ENCODE assay signal across 8 mouse cellular contexts in the genomic region with DNA sequence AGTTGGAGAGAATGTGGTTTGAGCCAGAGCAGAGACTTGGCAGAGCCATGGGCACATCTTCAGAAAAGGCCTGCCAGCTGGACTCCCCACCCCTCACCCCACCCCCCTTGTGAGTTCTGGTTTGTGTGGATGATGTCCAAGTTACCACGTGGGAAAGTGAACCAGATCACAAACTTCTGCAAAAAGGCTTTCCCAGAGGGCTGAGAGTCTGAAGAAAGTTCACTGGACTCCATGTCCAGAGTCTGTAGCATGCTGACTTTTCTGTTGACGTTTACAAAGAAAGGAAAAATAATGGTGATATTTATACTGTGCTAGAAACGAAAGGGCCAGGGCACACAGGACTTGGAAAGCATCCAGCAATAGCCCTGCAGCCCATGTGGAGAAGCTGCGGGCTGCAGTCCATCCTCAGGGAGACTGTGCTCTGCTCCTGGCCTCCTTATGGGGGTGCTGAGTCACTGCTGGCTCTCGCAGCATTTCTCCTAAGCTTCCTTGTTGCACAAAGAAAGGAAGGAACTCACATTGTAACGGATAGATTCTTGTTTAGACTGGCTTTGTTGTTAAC. TPM values are rescaled to one million over a fixed set of nuclear protein-coding genes. Genes with fewer than 3 reads are reported as not detected.
A peak's percentile ranks its signal among the peaks of the same experiment; 100 is the strongest.
DNase-seq lines count a peak whose midpoint lies in the region; ATAC-seq and TF ChIP-seq lines count a peak whose summit lies in the region.

No protein-coding gene starts in this region.

- H3K9ac ChIP-seq in heart, embryonic 12.5 days, result no peak overlapping the region
- H3K9ac ChIP-seq in kidney, postnatal 0 days (ENCODE audit: low read depth, low read length), result no peak overlapping the region

- TF ChIP-seq CTCF in cerebellum, adult 2 months (IDR thresholded peaks at IDR 0.05; ENCODE audit: borderline replicate concordance, insufficient read depth, low read depth, low read length), result no peak
- TF ChIP-seq CTCF in kidney, postnatal 0 days (IDR thresholded peaks at IDR 0.05; ENCODE audit: low read depth), result no peak

- DNase-seq in testis, postnatal 14 days (ENCODE audit: low spot score), result peak; percentile 29
- DNase-seq in testis, postnatal 10 days (ENCODE audit: low spot score), result no peak
- peak; percentile 56 to 71 for DNase-seq in cerebellum, adult 2 months
- peak; percentile 58 for DNase-seq in kidney, postnatal 0 days (ENCODE audit: low spot score)
- DNase-seq in lung, postnatal 36 days, result peak; percentile 62
- no peak for DNase-seq in spleen, postnatal 36 days (ENCODE audit: low spot score in 2 of 2)
- no peak for DNase-seq in thymus, postnatal 36 days

- WGBS in cerebellum, adult 2 months, result 2% methylated on average over 6 of the region's 6 CpGs
- WGBS in heart, embryonic 12.5 days, result 44% methylated on average over 6 of the region's 6 CpGs
- WGBS in kidney, postnatal 0 days, result 42% methylated on average over 6 of the region's 6 CpGs

- H3K27ac ChIP-seq in cerebellum, adult 2 months (ENCODE audit: insufficient read depth, low read length), result no peak overlapping the region
- peak overlapping the region; percentile 53; the same call in 1 of the 2 replicates for H3K27ac ChIP-seq in heart, embryonic 12.5 days (ENCODE audit: poor library complexity, severe bottlenecking)
- H3K27ac ChIP-seq in kidney, postnatal 0 days, result no peak overlapping the region

- H3K27me3 ChIP-seq in cerebellum, adult 2 months (ENCODE audit: control insufficient read depth, insufficient read depth, low read length), result no peaks in the 10 kb centered on the region
- no peaks in the 10 kb centered on the region for H3K27me3 ChIP-seq in heart, embryonic 12.5 days (replicated peaks)
- H3K27me3 ChIP-seq in kidney, postnatal 0 days (ENCODE audit: insufficient read depth, low read length), result no peaks in the 10 kb centered on the region

- H3K4me2 ChIP-seq in heart, embryonic 12.5 days, result no peak overlapping the region
- H3K4me2 ChIP-seq in kidney, postnatal 0 days (ENCODE audit: low read length), result no peak overlapping the region

- H3K4me1 ChIP-seq in cerebellum, adult 2 months (ENCODE audit: control insufficient read depth, insufficient read depth, low read length), result peaks cover 6% of the 10 kb centered on the region; the same call in 1 of the 2 replicates
- H3K4me1 ChIP-seq in heart, embryonic 12.5 days (replicated peaks), result 0 out of 2 replicates have a peak, but pooled peaks cover 8% of the 10 kb centered on the region
- H3K4me1 ChIP-seq in kidney, postnatal 0 days (replicated peaks; ENCODE audit: insufficient read depth, low read length), result no peaks in the 10 kb centered on the region

- peak; percentile 87 for ATAC-seq in heart, embryonic 12.5 days (ENCODE audit: insufficient number of reproducible peaks, low FRiP score)
- 0 out of 2 replicates have a peak, but pooled peaks have one; percentile 57 for ATAC-seq in kidney, postnatal 0 days (replicated peaks; ENCODE audit: low FRiP score, low read depth)

- no peaks in the 10 kb centered on the region for H3K9me3 ChIP-seq in heart, embryonic 12.5 days (replicated peaks)
- no peaks in the 10 kb centered on the region for H3K9me3 ChIP-seq in kidney, postnatal 0 days (replicated peaks; ENCODE audit: low read length)

- peaks cover 40% of the 10 kb centered on the region for H3K36me3 ChIP-seq in heart, embryonic 12.5 days
- peaks cover 22% of the 10 kb centered on the region; the same call in 1 of the 2 replicates for H3K36me3 ChIP-seq in kidney, postnatal 0 days (ENCODE audit: insufficient read depth, low read length)

- TF ChIP-seq POLR2A in cerebellum, adult 2 months (IDR thresholded peaks at IDR 0.05; ENCODE audit: borderline replicate concordance, insufficient read depth, low read length), result no peak

- H3K4me3 ChIP-seq in cerebellum, adult 2 months (replicated peaks; ENCODE audit: insufficient read depth, low read depth, low read length), result no peak overlapping the region
- H3K4me3 ChIP-seq in heart, embryonic 12.5 days, result no peak overlapping the region
- no peak overlapping the region for H3K4me3 ChIP-seq in kidney, postnatal 0 days (replicated peaks; ENCODE audit: low read depth, low read length)

RNA-seq across cellular contexts. Expression of gene Casp3, which starts 22.0 kb away (rescaled TPM):
- 13.3 and 14.6 TPM in 2 replicates for polyA plus RNA-seq in cerebellum, adult 2 months (2012; rRNA removed)
- 59.1 and 62.4 TPM in 2 replicates for polyA plus RNA-seq in heart, embryonic 12.5 days (2016; fragmentation: Nextera tagmentation; extraction: Ambion mirVana)
- 53.5 and 62.5 TPM in 2 replicates for polyA plus RNA-seq in kidney, postnatal 0 days (2015; fragmentation: Nextera tagmentation; extraction: Ambion mirVana)

RNA-seq across cellular contexts. Expression of gene Primpol, which starts 22.1 kb away (rescaled TPM):
- 2.8 and 4.0 TPM in 2 replicates for polyA plus RNA-seq in cerebellum, adult 2 months (2012; rRNA removed)
- polyA plus RNA-seq in heart, embryonic 12.5 days (2016; fragmentation: Nextera tagmentation; extraction: Ambion mirVana), result 11.2 and 14.2 TPM in 2 replicates
- 9.6 and 10.4 TPM in 2 replicates for polyA plus RNA-seq in kidney, postnatal 0 days (2015; fragmentation: Nextera tagmentation; extraction: Ambion mirVana)

Comparison
In these comparisons a context has a peak if more than half of its experiments do, and no peak if none do; other contexts are left out.
1. DNase-seq: peak in testis, postnatal 14 days (single experiment), cerebellum, adult 2 months (2 of 2), kidney, postnatal 0 days (single experiment) and lung, postnatal 36 days (single experiment); none in testis, postnatal 10 days (single experiment), spleen, postnatal 36 days (0 of 2) and thymus, postnatal 36 days (0 of 2).